Mouse (Mus musculus) lung, embryonic 15.5 days (tissue): Measurements from ENCODE around the gene Kcnk1. TPM values are rescaled to one million over a fixed set of nuclear protein-coding genes. Genes with fewer than 3 reads are reported as not detected.
A peak's percentile ranks its signal among the peaks of the same experiment; 100 is the strongest.

ENCODE experiments used
- ATAC-seq: fragments of 200-750 bp; cut with Nextera tagmentation; 2 replicates; pipeline ENCODE4 v1.8.0; 2017; ENCODE audit warnings: moderate number of reproducible peaks, borderline replicate concordance; ENCODE audit not compliant: low FRiP score, low TSS enrichment; ENCODE audit errors: extremely low read depth
- H3K27ac ChIP-seq: fragments of 300-500 bp; sonication (generic); 2 replicates; pipeline ENCODE4 v1.5.1; 2015; ENCODE audit warnings: moderate library complexity, mild to moderate bottlenecking, inconsistent platforms
- H3K27me3 ChIP-seq: fragments of 300-500 bp; sonication (generic); 2 replicates; pipeline ENCODE4 v1.6.1; 2015; ENCODE audit warnings: inconsistent platforms
- H3K36me3 ChIP-seq: fragments of 300-500 bp; sonication (generic); 2 replicates; pipeline ENCODE4 v1.6.1; 2015; ENCODE audit warnings: inconsistent platforms
- H3K4me1 ChIP-seq: fragments of 300-500 bp; sonication (generic); 2 replicates; pipeline ENCODE4 v1.6.1; 2015; ENCODE audit warnings: inconsistent platforms
- H3K4me2 ChIP-seq: fragments of 300-500 bp; sonication (generic); 2 replicates; pipeline ENCODE4 v1.6.1; 2015; ENCODE audit warnings: inconsistent platforms, mild to moderate bottlenecking, moderate library complexity
- H3K4me3 ChIP-seq: fragments of 300-500 bp; sonication (generic); 2 replicates; pipeline ENCODE4 v1.5.1; 2015; ENCODE audit warnings: mild to moderate bottlenecking, inconsistent platforms
- H3K9ac ChIP-seq: fragments of 300-500 bp; sonication (generic); 2 replicates; pipeline ENCODE4 v1.6.1; 2015; ENCODE audit warnings: inconsistent platforms
- H3K9me3 ChIP-seq: fragments of 300-500 bp; sonication (generic); 2 replicates; pipeline ENCODE4 v1.6.1; 2016; ENCODE audit warnings: inconsistent platforms
- WGBS: fragments of 180-500 bp; shearing (Covaris S2); methylation state at CpG from one replicate; pipeline ENCODE4 v1.1.7; 2015; 5-methylcytosine and 5-hydroxymethylcytosine counted together
- polyA plus RNA-seq: library from polyadenylated mRNA; unstranded; fragments of >200 nt; fragmentation: Nextera tagmentation; extraction: Ambion mirVana; gene quantifications from 2 replicates; pipeline ENCODE4 v1.2.1, GENCODE M21; 2015

The Kcnk1 gene
- polyA plus RNA-seq, 1 experiment from 2014 or later = 54.4 TPM

- Histone ChIP-seq H3K4me1 (peaks cover 3% of the 10 kb centered on the region; the same call in 1 of the 2 replicates), H3K27me3 (peaks cover 4% of the 10 kb centered on the region; the same call in 1 of the 2 replicates), H3K4me2 (peak overlapping the region; percentile 45), H3K4me3 (peak overlapping the region; percentile 9; the same call in 1 of the 2 replicates), H3K36me3 (no peaks in the 10 kb centered on the region), H3K9ac (no peak overlapping the region), H3K9me3 (0 out of 2 replicates have a peak, but pooled peaks cover 6% of the 10 kb centered on the region), H3K27ac (no peak overlapping the region)
- ATAC-seq = no peak
- 1% methylated on average over 11 of the region's 11 CpGs for WGBS
Observed at GRCm38 (mm10) chr8:125963807-125964211, 31.2 kb upstream of the Kcnk1 start.

GRCm38 (mm10) chr8:125971336-125971735, 23.6 kb upstream of the Kcnk1 start:
- 26% methylated on average over 3 of the region's 3 CpGs for WGBS
- no peak for ATAC-seq
- Histone ChIP-seq H3K4me2 (no peak overlapping the region), H3K9me3 (no peaks in the 10 kb centered on the region), H3K27me3 (no peaks in the 10 kb centered on the region), H3K4me3 (no peak overlapping the region), H3K36me3 (no peaks in the 10 kb centered on the region), H3K27ac (no peak overlapping the region), H3K9ac (no peak overlapping the region), H3K4me1 (no peaks in the 10 kb centered on the region)

DNA sequence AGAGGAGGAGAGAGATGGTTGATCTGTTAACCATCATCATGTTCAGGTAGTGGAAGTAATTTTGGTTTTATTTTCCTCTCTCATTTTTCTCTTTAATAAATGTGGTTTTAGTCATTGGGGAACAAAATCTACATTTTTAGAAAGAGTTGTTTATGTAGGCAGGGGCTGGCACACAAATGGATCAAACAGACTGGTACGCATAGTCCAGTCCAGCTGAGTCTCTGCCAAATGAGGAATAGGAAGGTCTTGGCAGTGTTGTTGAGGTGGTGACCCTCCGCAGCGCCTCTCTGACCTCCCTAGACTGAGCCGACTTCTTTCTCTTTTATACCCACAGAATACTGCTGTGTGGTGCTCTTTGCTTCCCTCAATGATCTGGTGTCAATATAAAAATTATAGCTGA, 19.0 kb upstream of the Kcnk1 start:
- Histone ChIP-seq H3K9ac (no peak overlapping the region), H3K27me3 (0 out of 2 replicates have a peak, but pooled peaks cover 4% of the 10 kb centered on the region), H3K4me2 (no peak overlapping the region), H3K4me1 (no peaks in the 10 kb centered on the region), H3K4me3 (no peak overlapping the region), H3K9me3 (no peaks in the 10 kb centered on the region), H3K27ac (no peak overlapping the region), H3K36me3 (no peaks in the 10 kb centered on the region)
- no peak for ATAC-seq
- 81% methylated on average over 4 of the region's 4 CpGs for WGBS

DNA sequence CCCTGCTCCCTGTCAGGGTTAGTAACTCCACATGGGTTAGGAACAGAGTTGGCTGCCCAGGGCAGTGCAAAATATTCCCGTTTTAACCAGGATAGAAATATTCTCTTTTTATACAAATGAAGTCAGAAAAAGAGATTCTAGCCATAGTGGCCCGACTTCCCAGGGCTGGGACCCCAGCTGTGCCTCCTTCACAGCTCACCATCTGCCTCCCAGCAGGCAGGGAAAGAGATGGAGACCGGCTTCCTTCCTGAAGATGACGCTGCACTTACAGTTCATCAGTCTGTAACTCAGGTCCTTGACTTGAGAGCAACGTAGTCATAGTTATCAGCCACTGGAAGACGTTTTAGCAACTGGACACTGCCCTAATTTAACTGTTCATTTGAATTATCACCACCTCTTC, 14.1 kb upstream of the Kcnk1 start:
- Histone ChIP-seq H3K4me3 (no peak overlapping the region), H3K27me3 (0 out of 2 replicates have a peak, but pooled peaks cover 4% of the 10 kb centered on the region), H3K9me3 (no peaks in the 10 kb centered on the region), H3K4me1 (no peaks in the 10 kb centered on the region), H3K4me2 (no peak overlapping the region), H3K36me3 (no peaks in the 10 kb centered on the region), H3K9ac (no peak overlapping the region), H3K27ac (no peak overlapping the region)
- 16% methylated on average over 6 of the region's 6 CpGs for WGBS
- ATAC-seq = no peak

- no peak overlapping the region for H3K4me2 ChIP-seq
- WGBS = 52% methylated on average over 3 of the region's 3 CpGs
- no peak overlapping the region for H3K4me3 ChIP-seq
- 0 out of 2 replicates have a peak, but pooled peaks cover 4% of the 10 kb centered on the region for H3K27me3 ChIP-seq
- peaks cover 10% of the 10 kb centered on the region; the same call in 1 of the 2 replicates for H3K4me1 ChIP-seq
- no peak overlapping the region for H3K9ac ChIP-seq
- H3K9me3 ChIP-seq = no peaks in the 10 kb centered on the region
- no peak for ATAC-seq
- no peak overlapping the region for H3K27ac ChIP-seq
- H3K36me3 ChIP-seq = no peaks in the 10 kb centered on the region
Observed at GRCm38 (mm10) chr8:125983515-125983914, 11.5 kb upstream of the Kcnk1 start.

GRCm38 (mm10) chr8:125984140-125984539, 10.8 kb upstream of the Kcnk1 start:
- no peak overlapping the region for H3K4me3 ChIP-seq
- no peak overlapping the region for H3K9ac ChIP-seq
- H3K4me1 ChIP-seq = peaks cover 10% of the 10 kb centered on the region; the same call in 1 of the 2 replicates
- no peak overlapping the region for H3K27ac ChIP-seq
- H3K9me3 ChIP-seq = no peaks in the 10 kb centered on the region
- H3K27me3 ChIP-seq = 0 out of 2 replicates have a peak, but pooled peaks cover 4% of the 10 kb centered on the region
- H3K4me2 ChIP-seq = no peak overlapping the region
- no peak for ATAC-seq
- WGBS = 86% methylated on average over 4 of the region's 4 CpGs
- H3K36me3 ChIP-seq = no peaks in the 10 kb centered on the region

DNA sequence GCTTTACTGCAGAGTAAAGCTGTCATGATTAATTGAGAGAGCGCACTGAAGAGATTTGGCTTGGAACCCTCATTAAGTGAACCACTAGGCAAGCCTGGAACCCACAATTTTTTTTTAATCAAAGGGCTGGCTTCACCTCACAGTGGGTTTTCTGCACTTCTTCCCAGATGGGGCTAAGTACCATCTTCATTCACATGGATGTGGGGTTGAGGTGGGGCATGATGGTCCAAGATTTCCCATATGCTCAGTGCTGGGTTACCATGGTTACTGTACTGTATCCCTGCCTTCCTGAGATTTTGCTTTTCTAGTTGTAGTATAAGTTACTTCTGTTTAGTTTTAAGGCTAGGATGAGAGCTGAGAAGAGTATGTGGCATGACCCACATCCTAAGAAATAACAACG, 9.6 kb upstream of the Kcnk1 start:
- Histone ChIP-seq H3K27me3 (no peaks in the 10 kb centered on the region), H3K4me1 (peaks cover 10% of the 10 kb centered on the region; the same call in 1 of the 2 replicates), H3K9ac (no peak overlapping the region), H3K4me3 (no peak overlapping the region), H3K27ac (no peak overlapping the region), H3K9me3 (no peaks in the 10 kb centered on the region), H3K36me3 (no peaks in the 10 kb centered on the region), H3K4me2 (no peak overlapping the region)
- no peak for ATAC-seq
- WGBS = 90% methylated on average over 2 of the region's 2 CpGs

DNA sequence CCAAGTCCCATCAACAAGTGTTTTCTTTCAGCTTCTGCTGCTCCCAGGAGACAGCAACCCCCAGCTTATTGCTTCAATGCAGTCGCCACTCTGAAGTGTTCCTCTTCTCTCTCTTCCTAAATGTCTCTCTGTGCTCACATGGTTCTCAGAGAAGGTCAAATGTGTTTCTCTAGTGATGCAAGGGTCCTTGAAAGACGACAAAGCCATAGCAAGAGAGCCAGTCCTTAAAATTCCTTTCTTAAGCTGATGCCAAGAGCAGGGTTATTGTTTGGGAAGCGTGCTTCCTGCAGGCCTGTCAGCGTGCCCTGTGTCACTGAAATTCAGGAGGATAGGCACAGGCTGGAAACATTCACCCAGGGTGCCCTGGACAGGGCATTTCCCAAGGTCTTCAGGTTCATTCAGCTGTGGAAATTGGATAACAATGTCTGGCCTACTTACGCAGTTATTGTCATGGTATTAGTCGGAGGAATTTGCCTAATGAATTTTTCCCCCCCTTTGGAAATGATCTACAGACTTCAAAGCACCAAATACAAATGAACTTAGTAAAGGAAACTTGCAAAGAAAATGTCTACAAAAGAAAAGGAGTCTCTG, 7.9 kb upstream of the Kcnk1 start:
- 38% methylated on average over 6 of the region's 6 CpGs for WGBS
- H3K4me1 ChIP-seq = peaks cover 10% of the 10 kb centered on the region; the same call in 1 of the 2 replicates
- ATAC-seq = no peak

GRCm38 (mm10) chr8:125987996-125988395, 7.0 kb upstream of the Kcnk1 start:
- no peaks in the 10 kb centered on the region for H3K9me3 ChIP-seq
- no peak overlapping the region for H3K4me2 ChIP-seq
- no peak overlapping the region for H3K4me3 ChIP-seq
- ATAC-seq = no peak
- 31% methylated on average over 2 of the region's 2 CpGs for WGBS
- no peak overlapping the region for H3K9ac ChIP-seq
- no peak overlapping the region for H3K27ac ChIP-seq
- peaks cover 3% of the 10 kb centered on the region; the same call in 1 of the 2 replicates for H3K27me3 ChIP-seq
- peaks cover 10% of the 10 kb centered on the region; the same call in 1 of the 2 replicates for H3K4me1 ChIP-seq
- no peaks in the 10 kb centered on the region for H3K36me3 ChIP-seq

More for the DNA sequence above, 7.9 kb upstream of the Kcnk1 start:
- Histone ChIP-seq H3K4me3 (no peak overlapping the region), H3K27me3 (no peaks in the 10 kb centered on the region), H3K36me3 (no peaks in the 10 kb centered on the region), H3K4me2 (no peak overlapping the region), H3K27ac (no peak overlapping the region), H3K9ac (no peak overlapping the region), H3K9me3 (no peaks in the 10 kb centered on the region)

DNA sequence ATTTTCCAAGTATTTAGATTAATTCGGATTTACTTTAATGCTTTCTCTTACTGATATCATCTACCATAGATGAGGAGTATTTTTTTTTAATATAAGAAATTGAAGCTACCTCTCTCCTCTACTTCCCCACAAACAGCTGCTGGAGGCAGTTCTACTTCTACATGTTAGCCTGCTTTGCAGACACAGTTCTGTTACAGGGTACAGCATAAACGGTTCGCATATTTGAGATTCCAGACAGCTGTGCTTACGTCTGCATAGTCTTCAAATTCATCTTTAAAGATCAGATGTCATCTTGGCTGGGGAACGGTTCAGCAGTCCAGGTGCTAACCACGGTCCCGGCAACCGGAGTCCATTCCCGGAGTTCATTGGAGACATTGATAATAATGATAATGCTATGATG, 1.3 kb upstream of the Kcnk1 start:
- H3K9me3 ChIP-seq = no peaks in the 10 kb centered on the region
- H3K4me1 ChIP-seq = no peaks in the 10 kb centered on the region
- H3K4me2 ChIP-seq = no peak overlapping the region
- ATAC-seq = no peak
- H3K27ac ChIP-seq = no peak overlapping the region
- H3K4me3 ChIP-seq = no peak overlapping the region
- peaks cover 51% of the 10 kb centered on the region for H3K27me3 ChIP-seq
- 33% methylated on average over 9 of the region's 9 CpGs for WGBS
- no peak overlapping the region for H3K9ac ChIP-seq
- no peaks in the 10 kb centered on the region for H3K36me3 ChIP-seq

DNA sequence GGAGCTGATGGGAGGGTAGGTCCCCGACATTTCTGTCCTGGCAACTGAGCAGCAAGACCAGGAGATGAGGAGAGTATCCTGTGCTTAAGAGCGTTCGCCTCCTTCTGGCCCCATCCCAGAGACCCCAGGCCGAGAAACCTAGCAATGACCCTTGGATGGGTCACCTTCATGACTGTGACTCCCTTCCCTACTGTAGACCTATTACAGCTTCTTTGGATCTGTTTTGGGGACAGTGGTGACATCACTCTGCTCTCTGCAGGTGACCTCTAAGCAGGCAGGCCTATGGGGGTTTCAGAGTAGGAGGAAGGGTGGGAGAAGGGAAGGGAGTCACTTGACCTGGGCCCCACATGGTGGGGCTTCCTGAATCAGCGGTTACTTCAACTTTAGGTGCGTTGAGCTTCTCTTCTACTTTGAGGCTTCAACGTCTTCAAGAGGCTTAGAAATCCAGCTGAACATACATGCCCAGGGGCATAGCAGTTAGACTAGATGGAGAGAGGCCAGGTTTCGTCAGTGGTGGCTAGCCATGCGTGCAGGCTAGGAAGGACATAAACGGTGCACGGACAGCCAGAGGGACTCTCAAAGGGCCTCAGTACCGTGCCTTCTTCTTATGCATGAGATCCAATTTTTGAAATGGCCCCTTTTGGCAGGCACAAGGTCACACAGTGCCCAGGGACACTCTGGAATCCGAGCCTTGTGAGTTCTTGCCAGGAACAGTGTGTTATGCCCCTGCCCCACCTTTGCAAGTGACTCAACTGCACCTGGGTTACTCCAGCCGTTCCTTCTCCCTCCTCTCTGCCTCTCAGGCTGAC, 1.3 kb downstream of the Kcnk1 start:
- Histone ChIP-seq H3K36me3 (no peaks in the 10 kb centered on the region), H3K27me3 (peaks cover 51% of the 10 kb centered on the region), H3K27ac (peak overlapping the region; percentile 83), H3K4me1 (peaks cover 17% of the 10 kb centered on the region), H3K4me2 (peak overlapping the region; percentile 71), H3K9me3 (no peaks in the 10 kb centered on the region), H3K4me3 (peak overlapping the region; percentile 54), H3K9ac (peak overlapping the region; percentile 53)
- 22% methylated on average over 14 of the region's 14 CpGs for WGBS
- ATAC-seq = no peak

- peak overlapping the region; percentile 71 for H3K4me2 ChIP-seq
- H3K36me3 ChIP-seq = no peaks in the 10 kb centered on the region
- H3K4me3 ChIP-seq = peak overlapping the region; percentile 54
- no peaks in the 10 kb centered on the region for H3K9me3 ChIP-seq
- H3K4me1 ChIP-seq = peaks cover 17% of the 10 kb centered on the region
- ATAC-seq = no peak
- no peak overlapping the region; the same call in 1 of the 2 replicates for H3K9ac ChIP-seq
- WGBS = 22% methylated on average over 6 of the region's 6 CpGs
- peaks cover 51% of the 10 kb centered on the region for H3K27me3 ChIP-seq
- peak overlapping the region; percentile 83 for H3K27ac ChIP-seq
Observed at GRCm38 (mm10) chr8:125996980-125997379, 2.0 kb downstream of the Kcnk1 start.
